Mouse (Mus musculus): Measurements from ENCODE around the gene Sult2a1. TPM values are rescaled to one million over a fixed set of nuclear protein-coding genes. Genes with fewer than 3 reads are reported as not detected.
"Not testable (repeated sequence)": the region's sequence is repeated elsewhere in the genome, so short reads cannot be mapped to it uniquely, and the experiment has no call there.

The Sult2a1 gene
- not detected in 2 replicates for polyA plus RNA-seq (2012; rRNA removed)

- H3K4me1 ChIP-seq (ENCODE audit: control insufficient read depth, insufficient read depth, low read length); H3K27ac ChIP-seq (ENCODE audit: control insufficient read depth, insufficient read depth, low read depth, low read length); H3K4me3 ChIP-seq (ENCODE audit: control insufficient read depth, low read depth, low read length); H3K36me3 ChIP-seq (ENCODE audit: control insufficient read depth, insufficient read depth, low read length); H3K27me3 ChIP-seq (ENCODE audit: control insufficient read depth, insufficient read depth, low read length): not testable (repeated sequence)
Measured at GRCm38 (mm10) chr7:13837309-13837708, at the start of gene Sult2a1. Gene Sult2a1 (minus strand): TSS chr7:13837409.

- no peaks in the 10 kb centered on the region for H3K4me1 ChIP-seq (ENCODE audit: control insufficient read depth, insufficient read depth, low read length)
- H3K4me3 ChIP-seq (ENCODE audit: control insufficient read depth, low read depth, low read length): no peak overlapping the region
- H3K27ac ChIP-seq (ENCODE audit: control insufficient read depth, insufficient read depth, low read depth, low read length): no peak overlapping the region
- no peak for TF ChIP-seq CTCF (IDR thresholded peaks at IDR 0.05; ENCODE audit: control insufficient read depth, insufficient read depth, insufficient replicate concordance, low read depth, low read length)
- no peak for TF ChIP-seq POLR2A (IDR thresholded peaks at IDR 0.05; ENCODE audit: control insufficient read depth, low read depth, low read length)
- no peaks in the 10 kb centered on the region for H3K27me3 ChIP-seq (ENCODE audit: control insufficient read depth, insufficient read depth, low read length)
- H3K36me3 ChIP-seq (ENCODE audit: control insufficient read depth, insufficient read depth, low read length): no peaks in the 10 kb centered on the region
Measured at GRCm38 (mm10) chr7:13813913-13814312, 23.3 kb downstream of the Sult2a1 start.

Other genes with a start within 250 kb of the Sult2a1 start
- not detected in 2 replicates for gene Sult2a5, start 213.4 kb downstream of the Sult2a1 start, polyA plus RNA-seq (2012; rRNA removed)
- not detected in 2 replicates for gene Sult2a2, start 103.9 kb downstream of the Sult2a1 start, polyA plus RNA-seq (2012; rRNA removed)
- gene Sult2a4, start 152.2 kb upstream of the Sult2a1 start, polyA plus RNA-seq (2012; rRNA removed): not detected in 2 replicates

Data from testis, adult 2 months (tissue).